Mouse (Mus musculus) embryonic fibroblast, embryonic 13.5 days (primary cell): ENCODE results near the gene Ntng2.

Experiments
- CTCF ChIP-seq: IDR thresholded peaks from 2 replicates; pipeline ENCODE4 v1.5.1; 2011; ENCODE audit warnings: mild to moderate bottlenecking, control low read depth, low read length, moderate library complexity, borderline replicate concordance; ENCODE audit not compliant: insufficient read depth
- POLR2A ChIP-seq: IDR thresholded peaks from 2 replicates; pipeline ENCODE4 v1.6.1; 2011; ENCODE audit warnings: low read depth, mild to moderate bottlenecking, control low read depth, low read length, moderate library complexity

GRCm38 (mm10) chr2:29190392-29190791, 62.4 kb downstream of the Ntng2 start:
- TF ChIP-seq CTCF: no peak
- TF ChIP-seq POLR2A: no peak
